Mouse (Mus musculus): Measurements from ENCODE around the gene Hormad2.

DNA sequence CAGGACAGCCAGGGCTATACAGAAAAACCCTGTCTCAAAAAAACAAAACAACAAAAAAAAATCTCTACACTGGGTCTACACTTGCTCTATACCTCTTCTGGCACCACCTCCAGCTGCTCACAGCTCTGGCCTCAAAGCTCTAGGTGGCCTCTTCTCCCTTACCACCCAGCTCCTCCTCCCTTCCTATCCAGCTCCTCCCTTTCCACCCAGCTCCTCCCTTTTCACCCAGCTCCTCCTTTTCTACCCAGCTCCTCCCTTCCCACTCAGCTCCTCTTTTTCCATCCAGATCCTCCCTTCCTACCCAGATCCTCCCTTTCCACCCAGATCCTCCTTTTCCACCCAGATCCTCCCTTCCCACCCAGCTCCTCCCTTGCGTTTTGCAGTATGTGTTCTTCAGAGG lies 26.5 kb upstream of the Hormad2 start:
- TF ChIP-seq POLR2A (IDR thresholded peaks at IDR 0.05; ENCODE audit: borderline replicate concordance, control insufficient read depth, low read depth, low read length) (no peak), CTCF (IDR thresholded peaks at IDR 0.05; ENCODE audit: control insufficient read depth, insufficient read depth, low read length) (no peak)
